Mouse (Mus musculus): ENCODE measurements around the gene Nup85.

The Nup85 gene

DNA sequence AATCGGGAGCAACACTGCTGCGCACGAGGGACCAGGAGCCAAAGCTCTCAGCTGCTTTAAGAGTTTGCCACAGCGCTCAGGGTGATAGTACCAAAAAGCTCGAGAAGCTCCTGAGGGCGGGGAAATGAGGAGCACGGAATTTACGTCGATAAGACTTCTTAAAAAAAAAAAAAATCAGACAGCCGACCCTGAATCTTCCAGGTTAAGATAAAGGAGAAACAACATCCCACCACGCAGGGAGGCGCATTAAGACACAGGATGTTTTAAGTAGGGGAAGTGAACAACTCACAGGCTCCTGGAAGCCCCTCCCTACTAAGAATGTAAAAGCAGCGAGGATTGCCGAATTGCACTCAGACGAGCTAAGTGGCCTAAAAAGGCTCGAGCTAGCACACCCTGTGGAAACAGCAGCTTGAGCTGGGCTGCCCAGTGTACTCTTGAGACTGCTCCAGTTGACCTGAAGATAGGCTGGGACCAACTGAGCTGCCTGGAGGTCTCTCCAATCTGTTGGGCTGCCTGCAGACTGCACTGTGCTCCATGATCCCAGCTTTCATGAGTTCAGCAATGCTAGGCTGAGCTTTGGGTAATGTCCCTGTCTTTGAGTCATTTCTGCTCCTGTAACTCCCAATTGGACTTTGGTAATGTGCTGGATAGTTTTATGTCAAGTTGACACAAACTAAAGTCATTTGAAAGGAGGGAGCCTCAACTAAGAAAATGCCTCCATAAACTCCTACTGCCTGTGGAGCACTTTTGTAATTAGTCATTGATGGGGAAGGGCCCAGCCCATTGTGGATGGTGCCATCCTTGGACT lies 49.1 kb downstream of the Nup85 start:
- no peak for DNase-seq (ENCODE audit: low read depth, low spot score)

DNA sequence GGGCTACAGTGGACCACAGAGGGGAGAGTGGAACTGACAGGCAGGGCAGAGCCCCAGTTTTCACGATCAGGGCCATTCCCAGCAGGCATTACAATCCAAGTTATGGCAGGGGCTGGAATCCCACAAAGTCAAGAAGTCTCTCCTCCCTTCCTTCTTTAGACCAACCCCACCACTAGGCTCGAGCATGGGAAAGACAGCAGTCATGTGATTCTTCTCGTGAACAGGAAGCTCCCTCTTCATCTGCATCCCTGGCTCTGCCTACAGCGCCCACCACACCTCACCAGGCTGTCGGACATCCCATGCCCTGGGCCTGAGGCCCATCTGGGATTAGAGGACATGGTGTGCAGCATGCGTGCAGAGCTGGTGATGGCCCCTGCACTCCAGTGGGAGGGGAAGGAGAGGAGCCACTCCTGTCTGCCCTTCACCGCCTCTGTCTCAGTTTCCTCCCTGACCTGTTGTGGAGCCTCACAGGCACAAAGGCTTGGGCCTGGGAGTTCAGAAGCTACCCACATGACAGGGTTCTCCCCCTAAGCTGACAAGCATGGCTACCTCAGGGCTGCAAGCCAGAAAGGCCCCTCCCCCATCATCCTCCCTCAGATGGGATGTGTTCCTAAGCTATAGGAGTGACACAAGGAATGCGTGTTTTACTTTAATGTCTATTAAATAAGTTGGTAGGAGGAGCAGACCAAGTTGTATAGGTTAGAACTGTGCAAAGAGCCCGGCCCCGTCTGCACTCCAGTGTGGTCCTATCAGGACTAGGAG lies 50.3 kb downstream of the Nup85 start:
- no peak for DNase-seq (ENCODE audit: low read depth, low spot score)

DNA sequence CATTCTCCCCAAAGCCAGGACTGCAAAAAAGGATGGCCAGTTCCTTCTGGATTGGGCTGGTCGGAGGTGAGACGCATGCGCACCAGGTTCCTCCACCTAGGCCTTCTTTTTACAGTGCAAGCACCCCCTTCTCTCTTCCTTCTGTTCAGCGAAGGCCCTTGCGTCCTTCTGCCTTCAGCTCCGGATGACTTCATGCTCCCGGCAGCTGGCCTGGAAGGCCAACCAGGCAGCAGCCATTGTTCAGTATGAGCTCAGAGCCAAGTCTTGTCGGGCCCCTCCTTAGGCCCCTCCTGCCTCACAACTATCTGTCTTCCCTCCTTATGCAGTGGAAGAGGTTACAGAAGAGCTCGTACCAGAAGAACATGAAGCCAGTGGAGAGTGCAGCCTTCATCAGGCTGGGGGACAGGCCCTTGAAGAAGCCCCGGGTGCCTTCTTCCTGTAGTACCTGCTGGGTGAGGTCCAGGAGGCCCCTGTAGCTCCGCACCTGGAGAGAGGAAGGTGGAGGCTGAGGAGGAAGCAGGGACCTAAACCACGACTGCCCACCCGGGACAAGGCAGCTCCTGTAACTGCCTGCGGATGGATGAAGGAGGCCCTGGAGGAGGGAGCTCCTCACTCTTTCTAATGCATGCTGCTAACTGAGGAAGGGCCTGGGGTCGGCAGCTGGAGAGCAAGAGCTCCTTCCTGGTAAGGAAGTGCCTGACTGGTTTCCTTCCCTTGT lies 51.0 kb downstream of the Nup85 start:
- DNase-seq (ENCODE audit: low read depth, low spot score) = no peak

DNA sequence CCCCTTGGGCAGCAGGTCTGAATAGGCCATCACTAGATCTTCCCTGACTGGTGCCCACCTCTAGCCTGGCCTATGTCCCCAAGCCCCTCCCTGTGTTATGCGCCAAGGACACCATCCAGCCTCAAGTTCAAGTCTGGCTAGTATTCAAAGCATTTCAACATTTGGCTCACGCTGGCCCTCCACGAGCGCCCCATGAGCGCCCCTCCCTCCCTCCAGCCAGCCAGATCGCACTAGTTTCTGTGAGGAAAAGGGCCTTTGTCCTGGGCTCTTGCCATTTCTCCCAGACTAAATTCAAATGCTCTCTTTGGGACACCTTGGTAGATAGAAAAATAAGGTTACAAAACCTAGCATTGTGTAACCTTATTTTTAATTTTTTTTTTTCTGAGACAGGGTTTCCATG lies 51.6 kb downstream of the Nup85 start:
- no peak for DNase-seq (ENCODE audit: low read depth, low spot score)

DNA sequence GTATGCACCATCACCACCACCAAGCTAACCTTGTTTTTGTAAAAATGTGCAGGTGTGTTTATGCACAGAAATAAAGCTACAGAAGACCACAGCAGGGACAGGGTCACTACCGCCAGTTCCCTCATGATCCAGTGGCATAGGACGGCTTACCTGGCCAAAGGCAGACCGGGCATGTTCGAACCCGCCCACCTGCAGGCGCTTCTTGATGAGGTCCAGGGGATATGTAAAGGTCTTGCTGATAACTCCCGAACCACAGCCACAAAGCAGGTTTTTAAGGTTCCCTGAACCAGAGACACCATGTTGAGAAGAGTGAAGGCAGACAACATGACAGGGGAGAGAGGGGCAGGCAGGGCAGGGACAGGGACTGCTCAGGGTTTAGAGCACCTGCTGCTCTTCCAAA lies 52.1 kb downstream of the Nup85 start:
- no peak for DNase-seq (ENCODE audit: low read depth, low spot score)

DNA sequence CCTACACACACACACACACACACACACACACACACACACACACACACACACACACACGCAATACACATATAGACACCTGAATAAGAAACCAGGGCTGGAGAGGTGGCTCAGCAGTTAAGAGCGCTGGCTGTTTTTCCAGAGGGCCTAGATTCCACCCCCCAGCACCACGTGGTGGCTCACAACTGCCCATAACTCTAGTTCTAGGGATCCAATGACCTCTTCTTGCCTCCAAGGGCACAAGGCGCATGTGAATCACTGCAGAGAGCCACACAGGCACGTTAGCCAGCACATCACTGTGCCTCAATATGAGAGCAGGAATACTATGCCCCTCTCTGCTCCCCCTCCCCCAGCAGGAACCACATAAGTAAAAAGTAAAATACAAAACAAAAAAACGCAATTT lies 52.7 kb downstream of the Nup85 start:
- no peak for DNase-seq (ENCODE audit: low read depth, low spot score)

DNA sequence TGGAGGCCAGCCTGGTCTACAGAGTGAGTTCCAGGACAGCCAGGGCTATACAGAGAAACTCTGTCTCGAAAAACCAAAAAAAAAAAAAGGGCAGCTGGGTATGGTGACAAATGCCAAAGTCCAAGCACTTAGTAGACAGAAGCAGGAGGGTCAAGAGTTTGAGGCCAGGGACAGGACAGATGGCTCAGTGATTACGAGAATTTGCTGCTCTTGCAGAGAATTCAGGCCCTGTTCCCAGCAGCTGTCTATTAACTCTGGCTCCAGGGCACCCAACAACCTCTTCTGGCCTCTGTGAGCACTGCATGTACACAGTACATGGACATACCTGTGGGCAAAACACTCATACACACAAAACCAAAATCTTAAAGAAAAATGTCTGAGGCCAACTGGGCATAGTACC lies 53.8 kb downstream of the Nup85 start:
- DNase-seq (ENCODE audit: low read depth, low spot score) = no peak

DNA sequence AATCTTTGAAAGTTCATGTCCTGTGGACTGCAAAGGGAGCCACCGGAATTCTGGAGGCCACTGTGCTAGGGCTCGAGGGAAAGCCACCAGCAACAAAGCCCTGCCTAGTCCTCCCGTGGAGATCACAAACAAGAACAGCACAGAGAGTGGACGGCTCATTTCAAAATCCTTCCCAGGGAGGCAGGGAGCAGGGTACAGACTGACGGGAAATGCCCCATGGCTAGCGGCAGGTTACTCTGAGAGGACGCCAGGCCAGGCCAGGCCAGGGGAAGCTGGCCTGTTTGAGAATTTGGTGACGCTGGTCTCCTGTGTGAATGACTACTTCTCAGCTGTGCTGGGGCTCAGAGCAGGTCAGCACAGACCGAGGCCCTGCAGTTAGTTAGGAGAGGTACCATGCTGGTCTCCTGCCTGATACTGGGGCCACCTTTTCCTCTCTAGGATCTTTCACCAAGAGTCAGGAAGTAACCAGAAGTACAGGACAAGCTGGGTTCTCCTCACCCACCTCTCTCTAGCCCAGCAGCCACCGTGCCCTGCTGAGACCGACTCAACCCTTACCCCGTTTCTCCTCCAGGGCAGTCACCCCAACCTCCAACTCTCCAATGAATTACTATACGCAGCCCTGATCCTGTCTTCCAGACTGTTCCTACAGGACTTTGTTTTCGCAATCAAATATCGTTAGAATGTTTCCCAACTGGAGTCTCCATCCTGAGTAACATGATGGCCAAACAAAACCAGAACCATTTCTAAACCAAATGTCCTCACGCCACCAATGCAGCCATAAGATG lies 54.7 kb downstream of the Nup85 start:
- no peak for DNase-seq (ENCODE audit: low read depth, low spot score)

DNA sequence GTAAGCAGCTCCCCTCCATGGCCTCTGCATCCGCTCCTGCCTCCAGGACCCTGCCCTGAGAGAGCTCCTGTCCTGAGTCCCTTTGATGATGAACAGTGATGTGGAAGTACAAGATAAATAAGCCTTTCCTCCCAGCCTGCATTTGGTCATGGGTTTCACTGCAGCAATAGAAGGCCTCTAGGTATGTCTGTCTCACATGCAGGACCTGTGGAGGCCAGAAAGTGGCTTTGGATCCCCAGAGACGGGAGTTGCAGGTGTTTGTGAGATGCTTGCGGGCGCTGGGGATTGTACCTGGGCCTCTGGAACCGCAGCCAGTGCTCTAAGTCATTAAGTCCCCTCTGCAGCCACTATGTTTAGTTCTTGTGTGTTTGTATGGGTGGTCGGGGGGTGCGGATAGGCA lies 55.7 kb downstream of the Nup85 start:
- no peak for DNase-seq (ENCODE audit: low read depth, low spot score)

DNA sequence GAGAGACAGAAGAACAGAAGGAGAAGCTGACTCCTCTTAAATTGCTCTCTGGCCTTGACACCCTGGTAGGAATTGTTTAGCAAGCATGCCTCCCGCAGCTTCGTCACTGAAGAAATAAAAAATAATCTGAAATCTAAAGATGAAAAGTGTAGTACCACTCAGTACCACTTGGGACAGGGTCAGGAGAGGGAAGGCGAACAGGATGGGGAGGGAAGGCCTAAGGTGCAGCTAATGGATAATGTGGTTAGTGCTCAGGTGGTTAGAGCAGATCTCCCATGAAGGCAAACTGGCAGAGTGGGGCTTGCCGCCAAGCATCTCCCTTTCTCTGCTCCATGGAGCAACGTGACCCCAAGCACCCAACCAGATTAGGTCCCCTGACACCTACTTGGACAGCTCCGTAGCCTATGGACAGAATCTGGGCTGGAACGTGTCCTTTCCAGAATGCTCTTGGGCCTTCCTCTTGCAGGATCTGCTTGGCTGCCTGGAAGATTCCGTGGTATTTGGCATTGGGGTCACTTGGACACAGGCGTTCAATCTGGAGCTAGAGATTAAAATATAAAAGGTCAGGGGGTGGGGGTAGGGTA lies 59.3 kb downstream of the Nup85 start:
- DNase-seq (ENCODE audit: low read depth, low spot score) = peak; percentile 52

DNA sequence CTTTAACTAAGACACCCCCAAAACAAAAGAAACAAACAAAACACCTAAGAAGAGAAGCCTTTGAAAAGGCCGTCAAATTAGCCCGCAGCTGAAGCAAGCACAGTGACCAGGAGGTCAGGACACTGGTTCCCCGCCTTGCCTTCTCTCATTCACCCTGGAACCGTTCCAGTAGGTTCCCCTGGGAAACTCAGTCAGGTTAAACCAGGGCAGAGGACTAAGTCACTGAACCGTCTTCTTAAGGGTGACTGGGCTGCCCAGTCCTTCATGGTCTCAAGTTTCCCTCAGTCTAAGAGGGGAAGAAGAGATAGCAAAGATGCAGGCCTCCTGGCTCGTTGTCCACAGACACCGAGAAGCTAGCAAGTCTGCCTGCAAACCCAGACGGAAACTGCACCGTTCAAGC lies 61.6 kb downstream of the Nup85 start:
- no peak for DNase-seq (ENCODE audit: low read depth, low spot score)

DNA sequence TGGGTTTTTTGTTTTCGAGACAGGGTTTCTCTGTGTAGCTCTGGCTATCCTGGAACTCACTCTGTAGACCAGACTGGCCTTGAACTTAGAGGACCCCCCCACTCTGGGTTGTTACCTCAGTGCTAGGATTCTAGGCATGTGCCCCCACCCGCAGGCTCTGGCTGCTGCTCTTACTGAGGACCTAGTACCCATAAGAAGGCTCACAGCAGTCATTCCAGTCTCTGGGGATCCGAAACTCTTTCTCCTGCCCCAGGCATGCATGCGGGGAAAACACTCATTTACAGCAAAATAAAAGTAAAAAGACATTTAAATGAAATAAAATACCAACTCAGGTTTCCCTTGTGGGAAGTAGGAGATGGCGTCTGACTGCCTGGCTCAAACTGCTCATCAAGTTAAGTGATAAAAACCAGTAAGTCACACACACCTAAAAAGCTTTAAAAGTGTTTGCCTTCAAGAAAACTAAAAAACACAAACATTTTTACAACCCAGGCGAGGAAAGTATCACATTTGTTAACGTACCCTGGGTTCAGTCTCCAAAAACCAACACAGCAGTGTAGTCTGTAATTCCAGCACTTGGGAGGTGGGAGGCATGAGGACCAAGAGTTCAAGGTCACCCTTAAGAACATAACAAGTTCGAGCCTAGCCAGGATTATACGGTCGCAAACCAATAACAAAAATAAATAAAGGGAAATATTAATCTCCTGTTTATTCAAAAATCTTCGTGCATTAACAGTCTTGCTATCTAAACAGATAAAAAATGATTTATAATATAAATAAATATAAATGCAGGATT lies 62.8 kb downstream of the Nup85 start:
- DNase-seq (ENCODE audit: low read depth, low spot score) = no peak

DNA sequence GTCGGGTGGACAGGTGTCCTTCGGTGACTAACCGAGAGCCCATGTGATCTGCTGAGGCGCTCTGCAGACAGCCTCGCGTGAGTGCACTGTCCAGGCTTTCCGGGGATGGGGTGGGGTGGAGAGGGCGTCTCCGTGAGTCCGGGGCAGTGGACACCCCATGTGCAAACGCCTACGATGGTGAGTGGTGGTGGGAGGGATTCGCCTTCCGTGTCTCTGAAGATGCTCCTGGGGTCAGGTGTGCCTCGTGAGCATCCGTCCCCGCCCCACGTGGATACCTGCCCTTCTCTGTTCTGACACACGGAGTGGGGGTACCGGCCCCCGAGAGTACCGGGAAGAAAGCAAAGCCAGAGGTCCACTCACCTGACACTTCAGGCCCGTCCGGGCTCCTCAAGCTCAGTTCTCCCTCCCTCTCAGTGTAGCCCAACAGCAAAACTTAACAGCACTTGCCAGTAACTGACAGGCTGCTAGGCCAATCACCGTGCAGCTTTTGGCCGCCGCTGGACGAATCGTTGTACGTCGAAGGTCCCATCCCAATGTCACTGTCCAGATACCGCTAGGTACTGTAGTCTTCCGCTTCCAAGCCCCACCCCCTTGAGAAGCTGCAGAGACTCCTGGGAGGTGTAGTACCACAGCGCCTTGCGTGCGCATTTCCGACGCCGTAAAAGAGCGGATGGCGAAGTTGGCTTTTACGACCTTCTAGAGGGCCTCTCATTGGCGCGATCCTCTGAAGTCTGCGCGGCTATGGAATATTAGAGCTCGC lies 63.7 kb downstream of the Nup85 start, which contains the start of gene Slc25a19:
Slc25a19 (minus strand) TSS at position 591 of the 760 bp plus-strand sequence.
- DNase-seq (ENCODE audit: low read depth, low spot score) = peak; percentile 100

DNA sequence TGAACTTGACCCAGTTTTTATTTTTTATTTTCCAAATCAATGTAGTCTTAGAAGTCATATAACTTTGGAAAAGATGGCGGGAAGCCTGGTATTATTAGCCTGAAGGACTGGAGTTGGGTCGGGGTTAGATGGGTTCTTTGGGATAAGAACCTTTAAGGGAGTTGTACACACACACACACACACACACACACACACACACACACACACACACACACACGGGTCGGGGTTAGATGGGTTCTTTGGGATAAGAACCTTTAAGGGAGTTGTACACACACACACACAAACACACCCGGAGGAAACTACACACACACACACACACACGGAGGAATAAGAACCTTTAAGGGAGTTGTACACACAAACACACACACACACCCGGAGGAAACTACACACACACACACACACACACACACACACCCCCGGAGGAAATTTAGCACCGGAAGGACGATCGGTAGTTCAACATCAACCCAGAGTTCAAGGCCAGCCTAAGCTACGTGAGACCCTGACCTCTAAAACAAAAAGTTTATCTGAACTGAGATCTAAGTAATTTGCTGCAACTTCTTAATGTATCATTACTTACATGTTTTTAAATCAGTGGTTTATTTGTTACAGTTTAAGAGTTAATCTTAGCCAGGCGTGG lies 64.3 kb downstream of the Nup85 start:
- DNase-seq (ENCODE audit: low read depth, low spot score) = no peak

DNA sequence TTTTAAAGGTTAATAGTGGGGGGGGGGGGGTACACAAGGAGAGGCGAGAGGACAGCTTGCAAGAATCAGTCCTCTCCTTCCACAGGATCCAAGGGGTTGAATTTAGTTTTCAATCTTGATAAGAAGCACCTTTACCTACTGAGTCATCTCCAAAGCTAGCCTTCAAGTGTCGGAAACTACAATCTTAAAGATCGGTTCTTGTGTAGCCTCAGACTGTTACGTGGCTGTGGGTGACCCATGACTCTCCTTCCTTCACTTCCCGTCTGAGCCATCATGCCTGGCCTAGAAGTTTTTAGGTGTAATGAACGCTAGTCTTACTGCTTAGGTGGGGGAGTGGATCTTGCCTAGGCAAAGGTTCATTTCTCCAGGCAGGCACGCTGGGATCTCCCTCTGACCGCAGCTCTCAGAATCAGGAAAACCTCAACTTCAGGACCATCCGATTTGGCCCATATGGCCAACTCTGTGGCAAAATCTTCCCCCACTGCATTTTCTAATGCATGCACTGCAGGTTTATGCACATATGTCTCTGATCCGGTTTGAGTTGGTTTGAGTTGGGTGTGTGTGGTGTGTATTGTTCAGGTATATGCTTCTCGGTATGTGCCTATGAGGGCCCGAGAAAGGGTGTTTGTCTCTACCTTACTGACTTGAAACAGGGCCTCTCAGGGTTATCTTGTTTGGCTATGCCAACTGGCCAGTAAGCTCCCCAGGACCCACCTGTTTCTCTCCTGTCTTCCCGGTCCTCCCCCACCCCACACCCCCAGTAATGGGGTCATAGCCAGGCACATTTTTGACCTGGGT lies 65.7 kb downstream of the Nup85 start:
- DNase-seq (ENCODE audit: low read depth, low spot score) = no peak

DNA sequence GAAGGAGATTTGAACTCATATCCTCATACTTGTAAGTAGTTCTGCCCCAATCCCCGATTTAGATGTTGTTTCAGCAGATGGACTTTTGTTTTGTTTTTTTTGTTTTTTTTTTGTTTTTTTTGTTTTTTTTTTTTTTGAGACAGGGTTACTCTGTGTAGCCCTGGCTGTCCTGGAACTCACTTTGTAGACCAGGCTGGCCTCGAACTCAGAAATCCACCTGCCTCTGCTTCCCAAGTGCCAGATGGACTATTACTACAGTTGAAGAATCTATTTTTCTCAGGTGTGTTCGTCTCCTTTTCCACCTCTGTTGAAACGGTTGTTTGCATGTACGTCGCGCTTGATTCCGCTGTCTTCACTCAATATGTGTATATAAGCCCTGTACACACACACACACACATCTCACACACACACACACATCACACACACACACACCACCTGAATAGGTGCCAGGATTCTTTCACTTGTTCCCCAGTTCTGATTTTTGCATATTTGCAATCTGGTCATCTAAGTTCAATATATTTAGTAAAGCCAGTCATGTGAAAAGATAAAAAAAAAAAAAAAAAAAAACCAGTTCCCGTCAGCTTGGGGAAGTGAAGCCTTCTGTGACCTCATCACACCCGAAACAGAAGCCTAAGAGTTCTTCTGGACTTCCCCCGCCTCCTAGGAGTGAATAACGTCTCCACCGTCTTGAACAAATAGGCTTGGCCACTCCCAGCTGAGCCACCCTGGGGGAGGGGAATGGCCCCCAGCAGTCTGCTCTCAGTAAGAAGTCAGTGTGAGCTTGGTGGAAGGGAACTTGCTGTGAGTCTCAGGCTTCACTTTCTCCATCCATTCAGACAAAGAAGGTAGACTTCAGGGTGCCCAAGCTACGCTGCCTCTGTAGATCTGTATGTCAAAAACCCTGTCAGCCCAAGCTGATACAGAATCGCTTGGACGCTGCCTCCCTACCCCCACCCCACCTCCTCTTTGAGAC lies 66.6 kb downstream of the Nup85 start:
- DNase-seq (ENCODE audit: low read depth, low spot score) = peak; percentile 51

DNA sequence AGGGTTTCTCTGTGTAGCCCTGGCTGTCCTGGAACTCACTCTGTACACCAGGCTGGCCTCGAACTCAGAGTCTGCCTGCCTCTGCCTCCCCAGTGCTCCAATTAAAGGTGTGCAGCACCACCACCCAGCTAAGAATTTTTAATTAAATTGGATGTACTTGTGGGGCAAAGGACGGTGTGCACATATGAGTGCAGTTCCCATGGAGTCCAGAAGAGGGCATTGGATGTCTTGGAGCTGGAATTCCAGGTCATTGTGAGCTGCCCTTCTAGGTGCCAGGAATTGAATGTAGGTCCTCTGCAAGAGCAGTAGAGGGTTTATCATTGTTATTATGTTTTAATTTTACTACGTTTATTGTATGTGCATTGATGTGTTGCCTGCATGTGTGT lies 67.3 kb downstream of the Nup85 start:
- peak; percentile 77 for DNase-seq (ENCODE audit: low read depth, low spot score)

Data from 3T3-L1 (cell line).